Mouse (Mus musculus): ENCODE results near the gene Fads3.
A peak's percentile ranks its signal among the peaks of the same experiment; 100 is the strongest.

The Fads3 gene

DNA sequence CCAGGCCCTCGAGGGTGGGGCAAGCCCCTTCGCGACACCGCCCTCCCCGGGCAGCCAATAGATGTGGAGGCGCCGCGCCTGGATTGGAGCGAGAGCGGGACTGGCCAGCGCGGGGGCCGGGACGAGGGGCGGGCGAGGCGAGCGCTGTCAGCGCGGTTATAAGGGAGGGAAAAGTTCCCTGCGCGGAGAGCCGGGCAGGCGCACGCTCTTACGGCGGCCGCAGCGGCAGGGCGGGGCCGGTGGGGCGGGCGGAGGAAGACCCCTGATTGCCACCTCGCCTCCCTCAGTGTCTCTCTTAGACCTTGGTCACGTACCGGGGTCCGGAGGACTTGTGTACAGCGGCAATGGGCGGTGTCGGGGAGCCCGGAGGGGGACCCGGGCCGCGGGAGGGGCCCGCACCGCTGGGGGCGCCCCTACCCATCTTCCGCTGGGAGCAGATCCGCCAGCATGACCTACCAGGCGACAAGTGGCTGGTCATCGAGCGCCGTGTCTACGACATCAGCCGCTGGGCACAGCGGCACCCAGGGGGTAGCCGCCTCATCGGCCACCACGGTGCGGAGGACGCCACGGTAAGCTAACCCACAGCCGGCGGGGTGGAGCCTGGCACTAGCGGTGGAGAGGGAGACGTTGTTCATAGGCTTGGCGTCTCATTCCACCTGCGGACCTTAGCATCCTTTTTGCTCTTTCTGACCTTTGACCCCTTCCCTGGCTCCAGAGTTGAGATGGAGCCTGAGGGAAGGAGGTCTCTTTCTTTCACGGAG is at the start of gene Fads3:
Gene Fads3, plus strand, starts transcription at position 182 of the 761 bp plus-strand sequence.
- no peak for DNase-seq (ENCODE audit: extremely low spot score, low read depth, low spot score)

DNA sequence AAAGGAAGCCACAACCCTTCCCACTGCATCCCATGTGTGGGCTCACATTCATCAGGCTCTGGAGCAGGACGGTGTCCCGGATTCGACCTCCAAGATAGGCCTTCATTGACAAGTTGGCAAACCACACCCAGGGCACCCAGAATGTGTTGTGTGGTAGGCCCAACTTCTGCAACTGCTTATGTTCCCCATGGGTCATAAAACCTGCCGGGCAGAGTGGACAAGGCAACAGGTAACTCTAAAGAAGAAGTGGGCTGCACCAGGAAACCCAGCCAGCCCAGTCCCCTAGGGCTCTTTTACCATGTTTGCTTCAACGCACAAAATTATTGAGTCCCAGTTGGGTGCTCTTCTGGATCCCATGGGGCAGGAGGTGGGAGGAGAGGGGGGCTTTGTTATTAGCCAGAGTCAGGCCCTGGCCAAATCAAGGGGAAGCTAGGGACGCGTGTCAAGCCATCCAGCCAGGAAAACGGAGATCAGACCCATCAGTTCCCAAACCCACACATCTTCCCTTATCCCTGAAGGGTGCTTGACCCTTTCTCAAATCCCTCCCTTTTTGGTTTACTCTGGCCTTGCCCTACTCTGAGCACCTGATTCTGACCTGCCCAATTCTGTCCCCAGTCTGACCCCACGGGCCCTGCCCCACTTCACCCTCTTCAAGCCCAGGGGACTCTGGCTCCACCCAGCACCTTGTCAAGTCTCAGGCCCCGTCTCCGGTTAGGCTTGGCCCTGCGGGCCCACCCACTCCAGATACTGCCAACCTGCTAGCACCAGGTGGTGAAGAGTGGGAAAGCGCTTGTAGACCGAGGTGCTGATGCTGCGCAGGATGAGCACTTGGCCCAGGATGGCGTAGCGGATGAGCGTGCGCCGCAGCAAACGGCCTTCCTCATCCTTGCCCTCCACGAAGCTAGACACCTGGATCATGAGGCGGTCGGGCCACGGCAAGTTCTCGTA is 49.1 kb upstream of the Fads3 start:
- DNase-seq (ENCODE audit: extremely low spot score, low read depth, low spot score): no peak

DNA sequence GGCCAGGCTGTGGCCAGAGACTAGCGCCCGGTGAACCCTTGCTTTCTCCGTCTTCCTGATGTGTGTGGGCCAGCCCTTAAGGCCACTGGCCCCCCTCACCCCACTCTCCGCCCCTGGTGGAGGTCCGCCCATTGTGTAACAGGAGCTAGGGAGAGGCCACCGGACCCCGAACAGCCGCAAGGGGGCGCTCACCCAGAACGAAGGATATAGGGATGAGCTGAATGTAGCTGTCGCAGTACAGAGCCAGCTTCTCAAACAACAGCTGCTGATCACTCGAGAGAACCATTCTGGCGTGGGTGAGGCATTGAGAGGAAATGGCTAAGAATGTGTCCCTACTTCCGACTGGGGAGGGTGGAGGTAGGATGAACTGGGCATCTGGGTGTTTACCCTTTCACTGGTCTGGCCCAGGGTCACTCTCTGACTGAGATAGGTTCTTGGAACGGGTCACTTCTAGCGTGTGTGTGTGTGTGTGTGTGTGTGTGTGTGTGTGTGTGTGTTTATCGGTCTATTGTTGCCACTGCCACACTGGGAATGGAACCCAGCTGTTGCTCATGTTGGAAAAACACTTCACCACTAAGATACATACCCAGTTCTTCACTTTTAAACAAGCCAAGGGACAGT is 48.2 kb upstream of the Fads3 start:
- no peak for DNase-seq (ENCODE audit: extremely low spot score, low read depth, low spot score)

DNA sequence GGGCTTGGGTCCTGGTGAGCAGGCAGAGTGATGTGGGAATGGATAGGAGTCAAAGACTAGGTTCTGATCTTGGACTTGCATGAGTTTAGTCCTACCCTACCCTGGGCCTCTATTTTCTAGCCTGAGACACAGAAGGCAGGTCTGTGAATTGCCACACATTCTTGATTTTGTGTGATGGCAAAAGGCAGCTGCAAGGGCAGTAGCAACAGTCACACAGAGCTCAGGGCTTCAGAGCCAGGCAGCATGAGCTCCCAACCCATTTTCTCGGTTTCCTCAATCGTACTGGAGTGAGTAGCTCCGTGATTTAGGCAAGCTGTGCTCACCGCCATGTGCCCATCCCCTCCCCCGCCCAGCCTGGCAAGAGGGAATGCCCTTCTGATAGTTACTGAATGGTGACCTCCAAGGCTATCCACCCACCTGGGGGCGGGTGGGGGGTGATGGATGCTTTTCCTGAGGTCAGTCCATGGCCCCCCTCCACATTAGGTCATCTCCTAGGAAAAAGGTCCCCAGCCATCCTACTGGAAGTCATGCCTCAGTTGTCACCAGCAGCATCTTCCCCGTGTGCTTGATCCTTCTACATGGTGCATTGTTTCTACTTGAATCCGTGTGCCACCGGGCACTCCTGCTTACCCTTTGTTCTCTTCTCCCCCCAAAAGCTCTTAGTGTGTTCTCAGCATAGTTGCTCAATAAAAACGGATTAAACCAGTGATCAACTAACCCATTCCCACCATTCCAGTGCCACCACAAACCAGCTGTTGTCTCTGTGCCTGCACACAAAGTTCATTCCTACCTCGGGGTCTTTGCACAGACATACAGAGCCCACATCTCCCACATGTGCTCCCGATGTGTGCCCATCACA is 43.9 kb upstream of the Fads3 start:
- no peak for DNase-seq (ENCODE audit: extremely low spot score, low read depth, low spot score)

DNA sequence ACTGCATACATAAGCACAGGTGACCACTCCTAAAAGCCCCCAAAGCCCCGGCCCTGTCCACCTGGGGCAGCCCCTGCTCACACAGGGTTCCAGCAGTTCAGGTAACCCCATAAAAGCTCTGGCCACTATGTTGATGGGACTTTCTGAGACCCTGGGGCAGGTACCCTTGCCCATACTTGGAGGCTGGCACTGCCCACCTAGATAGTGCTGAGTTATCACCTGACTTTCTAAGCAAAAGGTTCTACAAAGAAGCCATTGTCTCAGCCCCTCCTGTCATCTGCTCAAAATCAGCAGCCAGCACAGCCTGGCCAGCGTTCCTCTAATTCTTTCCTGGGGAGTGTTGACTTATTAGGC is 43.3 kb upstream of the Fads3 start:
- no peak for DNase-seq (ENCODE audit: extremely low spot score, low read depth, low spot score)

DNA sequence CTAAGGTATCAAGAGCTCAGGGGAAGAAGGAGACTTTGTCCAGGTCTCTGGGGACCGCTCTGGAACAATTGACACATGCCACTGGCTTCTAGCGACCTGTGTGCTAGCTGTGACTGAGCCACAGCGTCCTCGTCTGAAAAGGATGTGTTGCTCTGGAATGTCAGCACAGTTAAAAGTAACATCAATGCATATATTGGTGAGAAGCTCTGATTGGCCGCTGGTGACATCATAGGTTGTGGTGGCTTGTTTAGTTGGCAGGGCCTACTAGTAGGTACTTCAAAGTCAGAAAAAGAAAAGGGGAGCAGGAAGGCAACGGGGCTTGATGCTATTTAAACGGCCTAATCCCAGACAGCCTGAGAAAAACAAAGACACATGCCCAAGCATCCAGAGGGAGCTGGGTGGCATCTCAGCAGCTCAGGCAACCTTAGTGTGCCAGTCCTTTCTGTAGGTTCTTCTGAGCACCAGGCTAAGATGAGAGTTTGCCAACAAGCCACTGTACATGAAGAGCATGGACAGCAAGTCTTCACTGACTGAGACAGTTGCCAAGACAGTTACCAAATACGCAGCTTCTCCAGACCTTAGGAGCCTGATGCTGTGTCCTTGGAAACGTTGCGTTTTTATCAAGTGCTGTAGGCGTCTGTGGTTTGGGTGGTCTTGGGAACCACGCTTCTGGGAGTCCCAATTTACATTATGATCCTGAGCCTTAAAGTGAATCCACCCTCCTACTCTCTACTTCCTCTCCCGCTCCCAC is 42.5 kb upstream of the Fads3 start:
- no peak for DNase-seq (ENCODE audit: extremely low spot score, low read depth, low spot score)

DNA sequence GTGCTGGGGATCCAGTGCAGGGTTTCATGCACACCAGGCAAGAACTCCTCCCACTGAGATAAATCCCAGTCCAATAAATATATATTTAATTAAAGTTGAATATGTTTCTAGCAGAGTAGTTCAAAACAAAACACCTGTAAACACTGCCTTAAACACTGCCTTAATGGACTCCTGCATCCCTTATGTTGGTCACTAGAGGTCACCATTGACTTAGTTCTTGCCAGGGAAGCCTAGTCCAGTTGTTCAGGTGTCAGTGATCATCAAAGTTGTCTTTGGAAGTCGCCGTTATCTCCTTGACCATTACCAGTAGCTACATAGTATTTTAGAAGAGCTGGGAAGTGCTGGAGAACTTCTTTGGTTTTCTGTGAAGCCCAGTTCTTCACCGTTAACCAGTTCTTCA is 41.0 kb upstream of the Fads3 start:
- no peak for DNase-seq (ENCODE audit: extremely low spot score, low read depth, low spot score)

DNA sequence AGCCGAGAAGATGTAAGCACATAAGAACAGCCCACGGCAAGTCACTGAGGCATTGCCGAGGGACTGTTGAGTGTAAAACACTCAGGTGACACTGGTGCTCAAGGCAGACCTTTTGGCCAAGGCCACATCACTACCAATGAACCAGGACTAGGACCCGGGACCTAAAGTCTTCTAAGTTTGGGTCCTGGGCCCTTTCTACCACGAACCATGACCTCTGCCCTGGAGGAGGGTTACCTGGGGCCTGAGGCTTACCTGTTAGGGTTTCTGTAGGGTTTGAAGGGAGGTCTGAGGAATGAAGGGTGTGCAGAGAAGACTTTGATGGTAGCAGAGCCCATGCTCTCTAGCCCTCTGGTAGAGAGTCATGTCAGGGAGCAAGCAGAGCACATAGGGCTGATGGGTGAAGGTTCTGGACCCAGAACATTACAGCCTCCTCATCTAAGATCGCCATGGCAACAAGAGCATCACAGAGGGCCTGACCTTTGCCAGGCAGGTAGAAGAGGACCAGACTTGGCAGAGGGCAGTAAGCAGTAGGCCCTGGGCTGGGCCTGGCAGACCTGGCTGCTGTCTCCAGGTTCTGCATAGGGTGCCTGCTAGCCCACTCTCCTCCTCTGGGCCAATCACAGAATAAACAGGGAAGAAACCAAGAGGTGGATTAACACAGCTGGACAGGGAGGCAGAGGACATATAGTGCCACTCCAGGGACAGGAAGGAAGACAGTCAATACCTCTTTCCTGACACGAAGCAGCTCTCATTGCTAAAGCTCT is 40.0 kb upstream of the Fads3 start, which contains the start of the genes Best1 and Rab3il1:
Gene Best1, minus strand, starts transcription at position 428 of the 764 bp plus-strand sequence.
Gene Rab3il1, plus strand, starts transcription at position 464 of the 764 bp plus-strand sequence.
- no peak for DNase-seq (ENCODE audit: extremely low spot score, low read depth, low spot score)

DNA sequence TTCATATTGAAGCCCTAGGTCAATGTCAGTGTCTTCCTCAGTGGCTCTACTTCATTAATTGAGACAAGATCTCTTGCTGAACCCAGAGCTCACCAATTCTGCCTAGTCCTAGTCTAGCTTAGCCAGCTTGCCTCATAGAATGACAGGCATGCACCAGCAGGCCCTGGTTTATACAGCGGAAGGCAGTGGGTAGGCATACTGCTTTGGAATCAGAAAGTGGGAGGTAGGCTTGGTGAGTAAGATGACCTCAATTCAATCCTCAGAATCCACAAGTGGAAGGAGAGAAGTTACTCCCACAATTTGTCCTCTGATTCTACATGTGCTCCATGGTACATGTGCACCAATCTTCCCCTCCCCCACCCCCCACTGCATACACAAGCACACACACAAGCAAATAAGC is 37.7 kb upstream of the Fads3 start:
- DNase-seq (ENCODE audit: extremely low spot score, low read depth, low spot score): no peak

DNA sequence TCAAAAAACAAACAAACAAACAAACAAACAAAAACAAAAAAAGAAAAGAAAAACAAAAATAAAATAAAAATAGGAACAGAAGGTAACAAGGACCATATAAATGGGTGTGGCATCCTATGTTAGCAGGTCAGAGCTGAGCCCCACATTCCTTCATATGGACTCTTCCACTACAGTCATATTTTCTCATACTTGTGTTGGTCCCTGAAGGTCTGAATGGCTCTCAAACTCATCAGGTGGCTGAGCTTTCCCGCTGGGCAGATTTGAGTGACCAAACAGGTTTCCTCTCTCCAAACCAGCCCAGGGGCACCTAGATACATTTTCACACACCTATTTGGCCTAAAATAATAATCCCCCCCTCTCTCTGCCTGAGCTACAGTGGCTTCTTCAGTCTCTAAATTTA is 30.0 kb upstream of the Fads3 start:
- DNase-seq (ENCODE audit: extremely low spot score, low read depth, low spot score): no peak

DNA sequence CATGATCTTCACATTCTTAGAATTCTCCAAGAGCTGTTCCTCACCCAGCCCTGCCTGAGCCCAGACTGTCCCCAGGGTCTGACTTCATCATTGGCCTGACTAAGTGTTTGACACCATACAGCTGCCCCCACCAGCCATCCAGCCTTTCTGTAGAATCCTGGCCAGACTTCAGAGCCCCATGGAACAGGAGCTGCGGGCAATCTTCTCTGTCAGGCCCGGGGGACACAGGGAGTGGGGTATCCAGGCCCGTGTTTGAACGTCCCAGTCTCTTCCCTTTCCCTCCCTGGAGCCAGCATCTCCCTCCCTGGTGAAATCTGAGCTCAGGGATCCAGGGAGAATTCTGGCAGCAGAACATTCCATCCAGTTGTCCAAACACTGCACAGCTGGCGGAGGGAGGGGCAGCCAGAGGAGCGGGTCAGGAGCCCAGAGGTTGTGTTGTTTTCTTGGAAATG is 28.5 kb upstream of the Fads3 start:
- DNase-seq (ENCODE audit: extremely low spot score, low read depth, low spot score): no peak

DNA sequence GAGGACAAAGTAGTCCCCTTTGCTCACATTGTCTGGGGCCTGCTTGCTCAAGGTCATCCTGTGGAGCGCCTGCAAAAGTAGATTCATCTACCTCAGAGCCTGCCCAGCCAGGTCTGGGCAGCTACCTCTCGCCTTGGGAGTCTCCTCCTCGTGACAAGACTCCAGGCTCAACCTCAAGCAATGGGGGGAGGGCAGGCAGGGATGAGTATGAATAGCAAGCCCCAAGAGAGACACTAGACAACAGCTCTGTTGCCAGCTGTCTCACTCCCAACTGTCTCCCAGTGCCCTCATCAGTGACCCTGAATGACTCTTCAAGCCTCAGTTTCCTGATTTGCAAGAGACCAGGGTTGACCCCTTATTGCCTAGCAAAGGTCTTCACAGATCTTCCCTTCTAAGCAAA is 28.0 kb upstream of the Fads3 start:
- DNase-seq (ENCODE audit: extremely low spot score, low read depth, low spot score): no peak

DNA sequence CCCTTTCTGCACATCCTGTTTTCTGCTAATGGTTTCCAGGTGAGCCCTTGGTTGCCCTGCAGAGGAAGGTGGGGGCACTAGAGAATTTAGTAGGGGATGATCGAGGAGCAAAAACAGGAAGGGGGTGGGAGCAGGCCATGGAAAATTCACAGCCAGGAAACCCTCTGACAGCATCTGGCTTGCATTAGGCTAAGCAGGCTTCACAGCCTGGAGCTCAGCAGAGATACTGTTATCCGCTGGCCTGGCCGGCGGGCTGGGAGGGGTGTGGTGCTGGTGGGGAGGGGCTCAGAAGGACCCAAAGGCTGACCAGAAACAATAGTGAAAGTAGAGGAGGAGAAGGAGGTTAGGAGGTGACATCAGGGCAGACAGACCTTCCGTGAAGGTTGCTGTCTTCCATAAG is 27.5 kb upstream of the Fads3 start:
- peak; percentile 86 for DNase-seq (ENCODE audit: extremely low spot score, low read depth, low spot score)

DNA sequence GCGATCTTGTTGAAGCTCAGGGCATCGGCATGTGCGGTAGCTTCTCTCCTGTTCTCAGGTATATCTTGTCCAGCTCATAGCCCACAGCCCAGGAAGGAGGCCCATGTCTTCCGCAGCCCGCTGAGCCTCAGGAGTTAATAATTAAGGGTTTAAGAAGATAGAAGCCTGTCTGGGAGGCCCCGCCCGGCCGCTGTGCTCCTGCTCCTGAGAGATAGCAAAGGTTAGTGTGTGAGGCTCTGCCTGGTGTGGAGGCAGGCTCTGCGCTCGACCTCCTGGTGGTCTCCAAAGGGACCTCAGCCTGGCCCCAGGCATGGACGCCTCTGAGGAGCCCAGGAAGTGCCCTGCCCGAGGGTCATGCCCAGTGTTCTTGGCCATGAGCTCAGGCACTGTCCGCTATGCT is 26.5 kb upstream of the Fads3 start:
- no peak for DNase-seq (ENCODE audit: extremely low spot score, low read depth, low spot score)

DNA sequence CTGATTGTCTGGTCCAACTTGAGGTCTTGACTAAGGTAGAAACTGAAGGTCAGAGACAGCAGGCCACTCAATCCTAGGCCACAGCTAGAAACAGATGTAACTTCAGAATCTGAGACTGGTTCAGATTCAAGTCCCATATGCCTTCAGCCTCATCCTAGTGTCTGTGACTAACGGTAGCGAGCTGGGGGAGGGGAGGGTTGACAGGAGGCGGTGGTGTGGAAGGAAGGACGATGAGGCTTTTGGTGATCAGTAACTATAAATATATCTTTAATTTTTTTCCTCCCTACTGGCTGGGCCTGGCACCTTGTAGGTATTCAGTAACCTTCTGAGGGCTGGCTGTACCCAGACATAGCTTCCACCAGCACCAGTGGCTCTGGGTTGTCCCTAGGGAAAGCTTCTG is 25.9 kb upstream of the Fads3 start:
- no peak for DNase-seq (ENCODE audit: extremely low spot score, low read depth, low spot score)

DNA sequence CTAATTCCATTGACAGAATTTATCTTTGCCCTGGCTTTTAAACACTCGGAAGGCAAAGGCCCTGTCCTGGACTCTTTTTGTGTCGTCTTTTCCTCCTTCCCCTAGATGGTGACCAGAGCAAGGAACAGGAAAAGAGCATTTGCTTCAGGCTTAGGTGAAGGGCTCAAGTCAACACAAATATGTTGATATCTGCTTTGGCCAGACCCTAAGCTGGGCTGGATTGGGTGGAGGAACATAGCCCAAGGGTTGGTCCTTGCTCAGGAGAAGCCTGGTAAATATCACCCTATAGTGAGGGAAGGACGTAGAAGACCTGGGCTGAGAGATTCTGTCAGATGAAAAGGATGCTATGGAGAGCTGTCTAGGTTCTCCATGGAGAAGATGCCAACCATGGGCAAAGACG is 25.2 kb upstream of the Fads3 start:
- no peak for DNase-seq (ENCODE audit: extremely low spot score, low read depth, low spot score)

DNA sequence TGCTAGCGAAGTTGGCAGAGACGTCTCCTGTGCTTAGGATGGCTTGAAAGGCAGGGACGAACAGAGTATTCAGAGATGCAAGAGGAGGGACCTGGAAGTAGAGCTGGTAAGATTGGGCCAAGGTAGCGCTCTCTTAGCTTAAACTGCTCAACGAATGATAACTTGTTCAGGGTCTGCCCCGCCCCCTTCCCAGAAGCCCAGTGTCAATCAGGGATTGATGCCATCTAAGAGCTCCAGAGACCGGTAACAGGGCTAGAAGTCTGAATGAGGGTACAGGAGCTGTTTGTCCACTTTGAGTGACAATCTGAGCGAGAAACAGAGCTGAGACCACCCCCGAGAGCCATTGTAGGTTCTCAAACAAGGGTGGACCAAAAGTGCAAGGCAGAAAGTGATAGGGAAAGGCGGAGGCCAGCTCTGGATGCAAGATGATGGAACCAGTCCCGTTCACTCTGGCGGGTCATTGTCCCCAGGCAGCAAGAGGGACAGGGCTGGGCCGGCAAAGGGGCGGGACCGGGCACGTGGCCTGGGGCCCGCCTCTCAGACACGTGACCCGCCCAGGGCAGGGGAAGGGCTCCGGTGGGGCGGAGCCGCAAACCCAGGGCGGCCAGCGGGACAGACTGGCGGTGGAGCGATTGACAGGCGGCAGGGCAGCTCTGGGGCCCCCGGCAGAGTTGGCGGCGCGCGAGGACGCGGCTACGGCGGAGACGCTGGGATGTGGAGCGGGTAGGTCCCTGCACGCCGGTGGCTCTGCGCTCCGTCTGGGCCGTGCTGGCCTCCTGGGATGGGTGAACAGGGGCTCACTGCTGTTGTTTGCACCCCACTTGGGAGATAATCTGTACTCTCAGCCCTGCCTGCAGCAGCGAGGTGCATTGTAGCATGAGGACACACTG is 23.5 kb upstream of the Fads3 start:
- no peak for DNase-seq (ENCODE audit: extremely low spot score, low read depth, low spot score)

DNA sequence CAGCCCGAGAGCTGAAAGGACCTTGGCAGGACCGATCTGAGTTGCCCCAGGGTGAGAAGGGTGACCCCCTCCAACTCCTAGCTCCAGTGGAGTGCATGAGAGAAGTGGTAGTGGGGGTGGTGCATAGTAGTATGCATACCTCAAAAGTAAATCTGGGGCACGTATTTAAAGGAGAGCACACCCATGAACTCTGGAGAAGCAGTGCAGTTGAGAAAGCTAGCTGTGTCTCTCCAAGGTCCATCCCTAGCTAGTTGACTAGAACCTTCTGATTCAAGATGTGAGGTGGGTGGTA is 22.9 kb upstream of the Fads3 start:
- no peak for DNase-seq (ENCODE audit: extremely low spot score, low read depth, low spot score)

Measured in hindlimb bud, embryonic 11.5 days (tissue).